Mouse (Mus musculus) olfactory bulb, adult 2 months (tissue): Measurements from ENCODE around the gene Prim2.

Experiments
- CTCF ChIP-seq: fragments of 200-500 bp; IDR thresholded peaks from 2 replicates; pipeline ENCODE4 v1.5.1; 2012; ENCODE audit warnings: low read depth, mild to moderate bottlenecking, low read length, moderate library complexity; ENCODE audit not compliant: insufficient read depth
- POLR2A ChIP-seq: fragments of 200-500 bp; IDR thresholded peaks from 2 replicates; pipeline ENCODE4 v1.6.1; 2012; ENCODE audit warnings: mild to moderate bottlenecking, low read depth, low read length, moderate library complexity; ENCODE audit not compliant: insufficient read depth

DNA sequence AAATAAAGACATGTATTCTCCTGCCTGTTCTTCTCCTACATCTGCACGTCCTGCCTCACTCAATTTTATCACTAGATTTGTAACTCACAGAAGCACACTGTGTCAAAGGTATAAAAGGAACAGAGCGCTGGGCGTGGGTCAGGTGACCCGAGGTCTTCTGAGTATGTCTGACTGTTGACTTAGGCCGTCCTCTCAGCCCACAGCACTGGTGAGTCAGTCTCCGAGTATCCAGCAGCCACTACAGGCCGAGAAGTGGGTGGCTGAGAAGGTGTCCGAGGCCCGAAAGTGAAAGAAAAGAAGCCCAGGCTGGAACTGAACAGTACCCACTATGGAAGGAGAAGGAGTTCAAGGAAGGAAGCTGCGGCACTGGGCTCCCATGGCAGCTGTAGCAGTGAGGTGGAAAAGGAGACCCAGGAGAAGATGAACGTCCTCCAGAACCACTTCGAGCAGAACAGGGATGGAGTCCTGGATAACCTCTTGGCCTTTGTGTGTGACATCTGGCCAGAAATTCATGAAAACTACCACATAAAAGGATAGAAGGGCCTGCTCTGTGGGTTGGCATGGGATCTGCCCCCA is 11.9 kb downstream of the Prim2 start:
- TF ChIP-seq POLR2A (no peak), CTCF (no peak)
